Mouse (Mus musculus): ENCODE results near the gene Gm45713.

DNA sequence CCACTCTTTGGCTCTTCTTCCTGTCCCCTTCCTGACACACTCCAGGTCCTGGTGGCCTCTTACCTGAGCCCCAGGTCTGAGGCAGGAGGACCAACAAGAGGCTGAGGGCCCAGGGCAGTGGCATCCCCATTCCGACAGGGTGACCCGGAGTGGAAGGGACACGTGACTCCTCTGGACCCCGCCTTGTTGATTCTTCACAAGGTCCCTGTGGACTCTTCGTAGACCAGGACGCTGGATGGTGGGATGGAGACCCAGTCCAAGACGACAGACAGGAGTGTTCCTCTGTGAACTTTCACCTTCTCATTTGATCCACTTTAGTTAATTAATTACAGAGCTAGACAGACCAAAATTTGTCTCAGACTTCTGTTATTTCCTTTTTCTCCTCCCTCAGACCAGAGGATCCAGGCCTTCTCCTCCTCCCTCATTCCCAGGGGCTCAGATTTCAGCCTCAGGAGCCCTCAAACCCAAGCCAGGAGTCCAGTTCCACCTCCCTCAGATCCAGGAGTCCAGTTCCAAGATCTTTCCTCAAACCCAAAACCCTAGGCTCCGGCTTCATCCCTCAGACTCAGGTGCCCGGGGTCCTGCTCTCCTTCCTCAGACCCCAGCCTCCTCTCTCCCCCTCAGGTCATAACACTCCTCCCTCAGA, 33.0 kb downstream of the Gm45713 start:
- TF ChIP-seq CTCF (IDR thresholded peaks at IDR 0.05; ENCODE audit: borderline replicate concordance, insufficient read depth, low read depth, low read length) (no peak), POLR2A (IDR thresholded peaks at IDR 0.05; ENCODE audit: borderline replicate concordance, insufficient read depth, low read length) (no peak)
